Mouse (Mus musculus): ENCODE data around the gene Cckbr. TPM values are rescaled to one million over a fixed set of nuclear protein-coding genes. Genes with fewer than 3 reads are reported as not detected.

The Cckbr gene
- polyA plus RNA-seq, 1 experiment = not detected

- TF ChIP-seq CEBPB (IDR thresholded peaks at IDR 0.05; ENCODE audit: low read depth) (no peak), FOSL1 (IDR thresholded peaks at IDR 0.05; ENCODE audit: insufficient read depth, low read length, poor library complexity, severe bottlenecking) (no peak), CTCF (IDR thresholded peaks at IDR 0.05; ENCODE audit: control insufficient read depth, insufficient read depth, insufficient read length) (no peak), MYOD1 (IDR thresholded peaks at IDR 0.05; ENCODE audit: control insufficient read depth, insufficient read length, low read depth) (no peak), USF1 (IDR thresholded peaks at IDR 0.05; ENCODE audit: low read depth) (no peak), MYOG (IDR thresholded peaks at IDR 0.05; ENCODE audit: control insufficient read depth, extremely low read depth, insufficient read length) (no peak), MAX (IDR thresholded peaks at IDR 0.05) (no peak)
- Histone ChIP-seq H3K79me2 (ENCODE audit: control insufficient read depth, insufficient read depth) (no peaks in the 10 kb centered on the region), H3K4me3 (ENCODE audit: insufficient read depth, poor library complexity, severe bottlenecking) (no peak overlapping the region), H3K27me3 (ENCODE audit: control insufficient read depth, insufficient read depth, insufficient read length) (no peaks in the 10 kb centered on the region), H3ac (ENCODE audit: control insufficient read depth, insufficient read length, low read depth) (no peak overlapping the region), H3K36me3 (ENCODE audit: control insufficient read depth, insufficient read depth) (no peaks in the 10 kb centered on the region), H3K79me3 (ENCODE audit: low read depth) (no peaks in the 10 kb centered on the region)
Measured at GRCm38 (mm10) chr7:105507257-105507656, 81.7 kb downstream of the Cckbr start.

GRCm38 (mm10) chr7:105510143-105510542, 84.6 kb downstream of the Cckbr start:
- Histone ChIP-seq H3K79me2 (ENCODE audit: control insufficient read depth, insufficient read depth) (no peaks in the 10 kb centered on the region), H3K4me3 (ENCODE audit: insufficient read depth, poor library complexity, severe bottlenecking) (no peak overlapping the region), H3K27me3 (ENCODE audit: control insufficient read depth, insufficient read depth, insufficient read length) (no peaks in the 10 kb centered on the region), H3K36me3 (ENCODE audit: control insufficient read depth, insufficient read depth) (no peaks in the 10 kb centered on the region), H3K79me3 (ENCODE audit: low read depth) (no peaks in the 10 kb centered on the region), H3ac (ENCODE audit: control insufficient read depth, insufficient read length, low read depth) (no peak overlapping the region)
- no peak for TF ChIP-seq CEBPB (IDR thresholded peaks at IDR 0.05; ENCODE audit: low read depth)
- TF ChIP-seq FOSL1 (IDR thresholded peaks at IDR 0.05; ENCODE audit: insufficient read depth, low read length, poor library complexity, severe bottlenecking) = no peak

- no peak overlapping the region for H3ac ChIP-seq (ENCODE audit: control insufficient read depth, insufficient read length, low read depth)
- no peaks in the 10 kb centered on the region for H3K79me3 ChIP-seq (ENCODE audit: low read depth)
- H3K36me3 ChIP-seq (ENCODE audit: control insufficient read depth, insufficient read depth) = no peaks in the 10 kb centered on the region
- no peak for TF ChIP-seq FOSL1 (IDR thresholded peaks at IDR 0.05; ENCODE audit: insufficient read depth, low read length, poor library complexity, severe bottlenecking)
- no peak for TF ChIP-seq CTCF (IDR thresholded peaks at IDR 0.05; ENCODE audit: control insufficient read depth, insufficient read depth, insufficient read length)
- TF ChIP-seq MYOG (IDR thresholded peaks at IDR 0.05; ENCODE audit: control insufficient read depth, extremely low read depth, insufficient read length) = no peak
- TF ChIP-seq MYOD1 (IDR thresholded peaks at IDR 0.05; ENCODE audit: control insufficient read depth, insufficient read length, low read depth) = no peak
- TF ChIP-seq MAX (IDR thresholded peaks at IDR 0.05) = no peak
- TF ChIP-seq CEBPB (IDR thresholded peaks at IDR 0.05; ENCODE audit: low read depth) = no peak
- no peak for TF ChIP-seq USF1 (IDR thresholded peaks at IDR 0.05; ENCODE audit: low read depth)
- no peak overlapping the region for H3K4me3 ChIP-seq (ENCODE audit: insufficient read depth, poor library complexity, severe bottlenecking)
- H3K27me3 ChIP-seq (ENCODE audit: control insufficient read depth, insufficient read depth, insufficient read length) = no peaks in the 10 kb centered on the region
- H3K79me2 ChIP-seq (ENCODE audit: control insufficient read depth, insufficient read depth) = no peaks in the 10 kb centered on the region
Measured at GRCm38 (mm10) chr7:105513845-105514291, 88.3 kb downstream of the Cckbr start.

- Histone ChIP-seq H3K4me3 (ENCODE audit: insufficient read depth, poor library complexity, severe bottlenecking) (no peak overlapping the region), H3K79me3 (ENCODE audit: low read depth) (no peaks in the 10 kb centered on the region), H3K27me3 (ENCODE audit: control insufficient read depth, insufficient read depth, insufficient read length) (no peaks in the 10 kb centered on the region), H3ac (ENCODE audit: control insufficient read depth, insufficient read length, low read depth) (no peak overlapping the region), H3K36me3 (ENCODE audit: control insufficient read depth, insufficient read depth) (no peaks in the 10 kb centered on the region), H3K79me2 (ENCODE audit: control insufficient read depth, insufficient read depth) (no peaks in the 10 kb centered on the region)
- TF ChIP-seq CEBPB (IDR thresholded peaks at IDR 0.05; ENCODE audit: low read depth) = no peak
- TF ChIP-seq MAX (IDR thresholded peaks at IDR 0.05) = no peak
- TF ChIP-seq MYOD1 (IDR thresholded peaks at IDR 0.05; ENCODE audit: control insufficient read depth, insufficient read length, low read depth) = no peak
- TF ChIP-seq USF1 (IDR thresholded peaks at IDR 0.05; ENCODE audit: low read depth) = no peak
- no peak for TF ChIP-seq CTCF (IDR thresholded peaks at IDR 0.05; ENCODE audit: control insufficient read depth, insufficient read depth, insufficient read length)
- TF ChIP-seq FOSL1 (IDR thresholded peaks at IDR 0.05; ENCODE audit: insufficient read depth, low read length, poor library complexity, severe bottlenecking) = no peak
- TF ChIP-seq MYOG (IDR thresholded peaks at IDR 0.05; ENCODE audit: control insufficient read depth, extremely low read depth, insufficient read length) = no peak
Measured at GRCm38 (mm10) chr7:105514561-105514960, 89.0 kb downstream of the Cckbr start.

- no peaks in the 10 kb centered on the region for H3K79me2 ChIP-seq (ENCODE audit: control insufficient read depth, insufficient read depth)
- H3K79me3 ChIP-seq (ENCODE audit: low read depth) = no peaks in the 10 kb centered on the region
- H3K36me3 ChIP-seq (ENCODE audit: control insufficient read depth, insufficient read depth) = no peaks in the 10 kb centered on the region
- TF ChIP-seq CTCF (IDR thresholded peaks at IDR 0.05; ENCODE audit: control insufficient read depth, insufficient read depth, insufficient read length) (peak; percentile 86), MAX (IDR thresholded peaks at IDR 0.05) (no peak), FOSL1 (IDR thresholded peaks at IDR 0.05; ENCODE audit: insufficient read depth, low read length, poor library complexity, severe bottlenecking) (no peak), MYOG (IDR thresholded peaks at IDR 0.05; ENCODE audit: control insufficient read depth, extremely low read depth, insufficient read length) (no peak), MYOD1 (IDR thresholded peaks at IDR 0.05; ENCODE audit: control insufficient read depth, insufficient read length, low read depth) (no peak), USF1 (IDR thresholded peaks at IDR 0.05; ENCODE audit: low read depth) (no peak), CEBPB (IDR thresholded peaks at IDR 0.05; ENCODE audit: low read depth) (no peak)
- H3ac ChIP-seq (ENCODE audit: control insufficient read depth, insufficient read length, low read depth) = no peak overlapping the region
- H3K27me3 ChIP-seq (ENCODE audit: control insufficient read depth, insufficient read depth, insufficient read length) = no peaks in the 10 kb centered on the region
- H3K4me3 ChIP-seq (ENCODE audit: insufficient read depth, poor library complexity, severe bottlenecking) = no peak overlapping the region
Measured at GRCm38 (mm10) chr7:105515178-105515577, 89.6 kb downstream of the Cckbr start.

- no peak overlapping the region for H3K4me3 ChIP-seq (ENCODE audit: insufficient read depth, poor library complexity, severe bottlenecking)
Measured at GRCm38 (mm10) chr7:105516669-105517360, 91.3 kb downstream of the Cckbr start.

More at GRCm38 (mm10) chr7:105516669-105517360, 91.3 kb downstream of the Cckbr start:
- Histone ChIP-seq H3ac (ENCODE audit: control insufficient read depth, insufficient read length, low read depth) (no peak overlapping the region), H3K27me3 (ENCODE audit: control insufficient read depth, insufficient read depth, insufficient read length) (no peaks in the 10 kb centered on the region), H3K79me3 (ENCODE audit: low read depth) (no peaks in the 10 kb centered on the region), H3K79me2 (ENCODE audit: control insufficient read depth, insufficient read depth) (no peaks in the 10 kb centered on the region), H3K36me3 (ENCODE audit: control insufficient read depth, insufficient read depth) (no peaks in the 10 kb centered on the region)
- no peak for TF ChIP-seq FOSL1 (IDR thresholded peaks at IDR 0.05; ENCODE audit: insufficient read depth, low read length, poor library complexity, severe bottlenecking)
- no peak for TF ChIP-seq MAX (IDR thresholded peaks at IDR 0.05)
- no peak for TF ChIP-seq CTCF (IDR thresholded peaks at IDR 0.05; ENCODE audit: control insufficient read depth, insufficient read depth, insufficient read length)
- no peak for TF ChIP-seq CEBPB (IDR thresholded peaks at IDR 0.05; ENCODE audit: low read depth)
- TF ChIP-seq MYOD1 (IDR thresholded peaks at IDR 0.05; ENCODE audit: control insufficient read depth, insufficient read length, low read depth) = no peak
- TF ChIP-seq USF1 (IDR thresholded peaks at IDR 0.05; ENCODE audit: low read depth) = no peak
